Mouse (Mus musculus): ENCODE measurements at regions not wholly inside any gene's neighbourhood (a gene's known extent, or its start where the extent isn't known, plus 50 kb on each side); places are given as distances from the start of the nearest gene placed in this dataset.

DNA sequence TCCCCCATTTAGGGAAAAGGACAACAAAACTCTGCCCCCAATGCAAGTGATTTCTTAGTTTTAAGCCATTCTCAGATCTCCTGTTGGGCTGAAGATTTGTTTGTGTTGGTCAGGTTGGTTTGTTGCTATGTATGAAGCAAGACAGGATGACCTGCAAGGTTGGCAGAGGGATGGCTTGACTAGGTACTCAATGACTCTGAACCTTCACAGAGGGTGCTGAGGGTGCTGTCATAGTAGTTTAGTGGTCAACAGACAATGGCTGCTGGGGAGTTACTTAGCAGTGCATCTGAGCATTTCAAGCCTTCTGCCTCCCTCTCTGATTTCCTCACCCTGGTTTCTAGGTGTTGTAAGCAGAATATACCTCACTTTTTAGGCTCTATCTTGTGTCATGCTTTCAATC is 114.7 kb upstream of the Jag1 start:
- Histone ChIP-seq H3K9ac (no peak overlapping the region), H3K4me2 (replicated peaks) (no peak overlapping the region), H3K9me3 (replicated peaks) (no peaks in the 10 kb centered on the region), H3K27me3 (no peaks in the 10 kb centered on the region), H3K4me3 (no peak overlapping the region), H3K27ac (no peak overlapping the region), H3K4me1 (peaks cover 8% of the 10 kb centered on the region), H3K36me3 (no peaks in the 10 kb centered on the region)
- no peak for ATAC-seq (ENCODE audit: low FRiP score)

DNA sequence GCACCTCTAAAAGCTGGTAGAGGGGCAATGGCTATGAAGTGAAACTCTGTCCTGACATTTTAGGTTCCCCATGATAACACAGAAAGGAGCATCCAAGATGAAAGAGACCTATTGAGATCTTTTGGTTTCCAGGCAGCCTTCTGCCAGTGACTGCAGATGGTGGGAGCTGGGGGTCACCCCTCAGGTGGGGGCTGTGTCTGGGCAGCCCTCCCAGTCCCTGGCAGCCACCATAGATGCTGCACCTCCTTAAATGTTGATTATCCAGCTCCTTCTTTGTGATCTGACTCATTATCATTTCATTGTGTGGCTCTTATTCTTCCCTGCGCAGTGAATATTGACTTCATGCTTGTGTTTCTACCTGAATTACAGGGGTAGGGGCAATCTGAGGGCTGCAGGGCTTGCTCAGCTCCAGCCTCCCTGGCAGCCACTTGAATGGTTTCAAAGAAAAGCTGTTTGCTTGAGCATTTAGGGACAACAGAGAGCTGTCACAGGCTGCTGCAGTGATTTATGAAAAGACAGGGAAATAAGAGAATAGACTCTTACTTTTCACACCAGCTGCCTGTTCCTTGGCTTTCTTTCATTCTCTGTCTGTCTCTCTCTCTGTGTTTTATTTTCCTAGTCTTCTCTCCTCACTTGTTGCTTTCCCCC is 113.1 kb upstream of the Jag1 start:
- ATAC-seq (ENCODE audit: low FRiP score), result peak; percentile 86
- no peak overlapping the region for H3K4me2 ChIP-seq (replicated peaks)
- H3K4me3 ChIP-seq, result no peak overlapping the region
- no peak overlapping the region for H3K9ac ChIP-seq
- no peaks in the 10 kb centered on the region for H3K9me3 ChIP-seq (replicated peaks)
- H3K27ac ChIP-seq, result peak overlapping the region; percentile 37; the same call in 1 of the 2 replicates
- 19% methylated on average over 1 of the region's 1 CpGs for WGBS
- peaks cover 8% of the 10 kb centered on the region for H3K4me1 ChIP-seq
- no peaks in the 10 kb centered on the region for H3K27me3 ChIP-seq
- no peaks in the 10 kb centered on the region for H3K36me3 ChIP-seq

DNA sequence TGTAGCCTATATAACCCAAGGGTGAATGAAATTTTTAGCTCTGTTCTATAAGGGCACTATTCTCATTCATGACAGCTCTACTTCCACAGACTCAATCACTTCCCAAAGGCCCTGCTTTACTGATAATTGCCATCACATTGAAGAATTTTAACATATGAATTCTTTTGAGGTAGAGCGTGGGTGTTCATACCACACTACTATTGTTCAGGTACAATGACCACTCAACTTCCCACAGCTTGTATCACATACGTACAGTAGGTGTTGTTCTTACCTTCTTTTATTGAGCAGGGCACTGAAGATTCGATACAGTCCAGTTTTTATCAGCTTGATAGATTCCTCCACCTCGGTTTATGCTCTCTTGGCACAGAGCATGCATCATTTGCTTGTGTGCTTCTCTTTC is 111.1 kb upstream of the Jag1 start:
- 78% methylated on average over 4 of the region's 4 CpGs for WGBS
- Histone ChIP-seq H3K36me3 (no peaks in the 10 kb centered on the region), H3K4me2 (replicated peaks) (no peak overlapping the region), H3K9ac (no peak overlapping the region), H3K27ac (no peak overlapping the region), H3K4me1 (peaks cover 8% of the 10 kb centered on the region), H3K27me3 (no peaks in the 10 kb centered on the region), H3K9me3 (replicated peaks) (no peaks in the 10 kb centered on the region), H3K4me3 (no peak overlapping the region)
- ATAC-seq (ENCODE audit: low FRiP score), result no peak

DNA sequence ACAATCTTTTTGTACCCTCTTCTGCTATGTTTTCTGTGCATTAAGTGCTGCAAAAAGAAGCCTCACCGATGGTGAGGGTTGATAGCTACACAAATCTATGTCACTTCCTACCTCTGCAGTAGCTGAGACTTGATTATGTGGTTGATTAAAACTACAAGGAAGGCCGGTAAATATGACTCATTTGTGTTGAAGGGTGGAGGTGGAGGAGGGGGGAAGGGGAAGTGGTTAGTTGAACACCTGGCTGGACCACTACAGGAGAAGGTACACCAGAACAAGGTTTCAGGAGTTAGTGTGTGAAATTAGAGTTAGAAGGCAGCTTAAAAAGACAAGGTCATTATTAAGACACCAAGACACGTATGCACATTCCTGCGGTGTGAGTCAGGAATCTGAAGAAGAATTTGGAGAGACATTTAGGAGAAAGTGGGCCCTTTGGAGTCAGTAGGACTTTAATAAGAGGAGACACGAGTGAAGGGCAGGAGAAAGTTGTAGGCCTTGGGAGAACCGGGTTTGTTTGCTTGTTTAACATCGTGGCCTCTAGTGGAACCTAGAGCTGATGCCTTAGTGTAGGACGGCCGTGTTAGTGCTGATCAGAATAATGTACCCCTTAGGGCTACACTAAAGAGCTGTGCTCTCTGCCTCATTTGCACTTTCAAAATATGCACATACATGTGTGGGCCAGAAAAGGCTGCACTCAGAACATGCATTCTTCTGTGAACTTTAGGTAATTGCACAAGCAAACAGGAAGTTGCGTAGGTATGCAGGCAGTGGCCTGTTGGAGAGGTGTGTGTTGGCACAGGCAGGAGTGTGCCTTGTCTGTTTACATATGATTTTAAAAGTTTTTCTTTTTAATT is 108.5 kb upstream of the Jag1 start:
- H3K4me3 ChIP-seq, result no peak overlapping the region
- peaks cover 6% of the 10 kb centered on the region for H3K4me1 ChIP-seq
- H3K27me3 ChIP-seq, result no peaks in the 10 kb centered on the region
- no peak for ATAC-seq (ENCODE audit: low FRiP score)
- H3K9me3 ChIP-seq (replicated peaks), result no peaks in the 10 kb centered on the region
- no peak overlapping the region for H3K4me2 ChIP-seq (replicated peaks)
- H3K36me3 ChIP-seq, result no peaks in the 10 kb centered on the region
- H3K9ac ChIP-seq, result no peak overlapping the region
- H3K27ac ChIP-seq, result no peak overlapping the region
- 86% methylated on average over 10 of the region's 10 CpGs for WGBS

DNA sequence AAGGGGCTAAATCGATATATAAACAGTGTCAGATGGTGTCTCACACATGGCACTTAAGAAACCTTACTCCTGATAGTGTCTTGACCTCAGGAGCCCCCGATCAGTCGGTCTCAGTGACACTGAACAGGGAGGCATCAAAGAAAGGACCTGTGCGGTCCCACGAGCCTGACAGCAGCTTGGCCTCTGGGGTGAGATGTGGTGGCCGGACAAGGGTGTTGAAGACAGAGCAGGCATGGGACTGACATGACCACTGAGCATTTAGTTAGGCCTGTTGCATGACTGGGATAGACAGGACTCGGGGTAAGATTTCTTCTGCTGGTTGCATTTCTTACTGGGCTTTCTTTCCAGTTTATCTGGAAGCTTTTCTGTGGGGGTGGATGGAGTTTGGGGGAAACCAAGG is 99.3 kb upstream of the Jag1 start:
- no peaks in the 10 kb centered on the region for H3K36me3 ChIP-seq
- no peaks in the 10 kb centered on the region for H3K27me3 ChIP-seq
- no peak overlapping the region for H3K27ac ChIP-seq
- no peak overlapping the region for H3K4me2 ChIP-seq (replicated peaks)
- H3K9me3 ChIP-seq (replicated peaks), result no peaks in the 10 kb centered on the region
- WGBS, result 58% methylated on average over 7 of the region's 7 CpGs
- H3K4me3 ChIP-seq, result no peak overlapping the region
- no peak for ATAC-seq (ENCODE audit: low FRiP score)
- H3K9ac ChIP-seq, result no peak overlapping the region
- H3K4me1 ChIP-seq, result no peaks in the 10 kb centered on the region

DNA sequence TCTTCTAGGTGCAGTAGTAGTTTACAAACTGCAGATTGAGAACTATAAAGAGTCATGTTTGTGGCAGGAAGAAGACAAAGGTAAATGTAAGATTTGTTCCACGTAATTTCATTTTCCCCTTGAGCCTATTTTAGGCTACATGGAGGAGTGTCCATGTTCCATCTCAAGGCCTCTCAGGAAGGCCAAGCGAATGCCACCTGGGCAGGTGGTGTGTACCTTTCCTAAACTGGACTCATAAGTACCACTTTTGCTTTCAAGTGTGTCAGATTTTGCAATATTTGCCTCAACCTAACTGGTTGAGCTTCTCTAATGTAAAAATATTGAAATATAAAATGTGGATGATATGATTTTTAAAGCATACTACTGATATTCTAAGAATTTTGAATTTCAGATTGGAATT is 91.4 kb upstream of the Jag1 start:
- H3K36me3 ChIP-seq, result no peaks in the 10 kb centered on the region
- H3K9ac ChIP-seq, result no peak overlapping the region
- no peak for ATAC-seq (ENCODE audit: low FRiP score)
- H3K4me3 ChIP-seq, result no peak overlapping the region
- no peaks in the 10 kb centered on the region for H3K27me3 ChIP-seq
- WGBS, result 92% methylated on average over 2 of the region's 2 CpGs
- no peak overlapping the region for H3K4me2 ChIP-seq (replicated peaks)
- H3K9me3 ChIP-seq (replicated peaks), result no peaks in the 10 kb centered on the region
- no peaks in the 10 kb centered on the region for H3K4me1 ChIP-seq
- H3K27ac ChIP-seq, result no peak overlapping the region

DNA sequence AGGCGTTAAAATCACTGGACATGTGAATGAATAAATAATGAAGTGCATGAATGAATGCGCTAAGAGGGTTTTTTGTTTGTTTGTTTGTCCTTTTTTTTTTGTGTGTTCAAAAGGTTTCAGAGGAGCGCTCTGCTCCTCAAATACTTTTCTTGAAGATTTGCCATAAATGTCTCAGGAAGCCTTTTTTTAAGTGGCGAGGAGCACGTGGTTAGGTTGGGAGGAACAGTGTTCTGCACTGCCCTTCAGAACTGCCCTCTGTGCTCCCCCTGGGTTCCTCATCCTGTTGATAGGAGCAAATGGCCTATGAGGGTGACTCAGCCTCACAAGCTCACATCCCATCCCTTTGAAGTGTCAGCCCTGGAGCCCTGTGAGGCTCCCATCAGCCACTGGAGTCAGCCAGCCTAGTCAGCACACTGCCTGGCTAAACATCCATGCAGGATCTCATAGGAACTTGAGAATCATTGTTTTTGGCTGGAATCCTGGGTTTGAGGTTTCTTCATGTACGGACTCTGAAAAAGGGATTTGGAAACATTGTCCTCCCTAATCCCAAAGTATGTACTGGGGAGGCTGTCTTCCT is 87.9 kb upstream of the Jag1 start:
- Histone ChIP-seq H3K27ac (no peak overlapping the region), H3K36me3 (no peaks in the 10 kb centered on the region), H3K4me3 (no peak overlapping the region), H3K4me2 (replicated peaks) (no peak overlapping the region), H3K27me3 (no peaks in the 10 kb centered on the region; the same call in 1 of the 2 replicates), H3K9ac (no peak overlapping the region), H3K9me3 (replicated peaks) (no peaks in the 10 kb centered on the region), H3K4me1 (no peaks in the 10 kb centered on the region)
- ATAC-seq (ENCODE audit: low FRiP score), result no peak
- 77% methylated on average over 6 of the region's 6 CpGs for WGBS

DNA sequence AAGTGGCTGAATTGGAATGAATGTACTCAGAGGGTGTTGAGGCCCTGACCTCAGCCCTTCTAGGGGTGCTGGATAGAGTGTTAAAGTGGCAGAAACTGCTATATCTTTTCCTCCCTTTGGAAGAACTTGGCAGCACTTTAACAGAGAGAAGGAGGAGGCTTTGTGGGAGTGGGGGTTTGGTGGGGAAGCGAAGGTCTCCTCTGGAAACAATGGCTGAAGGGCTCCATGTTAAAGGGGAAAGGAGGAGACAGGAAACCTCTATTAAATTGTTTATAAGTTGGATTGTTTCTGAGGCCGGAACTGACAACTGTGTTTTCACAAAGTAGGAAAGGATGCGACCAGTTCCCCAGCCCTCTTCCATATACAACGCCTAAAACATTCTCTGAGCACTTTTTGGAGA is 83.7 kb upstream of the Jag1 start:
- Histone ChIP-seq H3K4me1 (no peaks in the 10 kb centered on the region), H3K4me3 (no peak overlapping the region), H3K27me3 (no peaks in the 10 kb centered on the region; the same call in 1 of the 2 replicates), H3K27ac (no peak overlapping the region), H3K9ac (no peak overlapping the region), H3K36me3 (no peaks in the 10 kb centered on the region), H3K9me3 (replicated peaks) (no peaks in the 10 kb centered on the region), H3K4me2 (replicated peaks) (no peak overlapping the region)
- ATAC-seq (ENCODE audit: low FRiP score), result no peak
- WGBS, result 91% methylated on average over 4 of the region's 4 CpGs

DNA sequence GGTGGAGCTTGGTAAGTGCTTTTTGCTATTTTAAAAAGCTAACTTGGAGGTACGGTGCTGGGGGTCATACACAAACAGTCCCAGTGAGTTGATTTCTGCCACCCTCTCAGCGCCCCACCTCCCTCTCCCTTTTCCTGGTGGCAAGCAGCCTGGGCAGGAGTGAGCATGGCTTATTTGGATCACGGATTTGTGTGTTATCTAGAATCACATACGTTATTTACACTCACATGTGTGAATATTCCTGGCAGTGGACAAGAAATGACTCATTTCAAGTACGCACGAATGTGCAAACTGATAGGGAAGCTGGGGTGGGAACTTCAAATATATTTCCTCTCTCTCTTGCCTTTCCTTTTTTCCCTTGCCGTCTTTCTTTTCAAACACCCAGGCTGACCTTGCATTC is 75.7 kb upstream of the Jag1 start:
- no peaks in the 10 kb centered on the region for H3K9me3 ChIP-seq (replicated peaks)
- no peak overlapping the region for H3K4me3 ChIP-seq
- no peaks in the 10 kb centered on the region for H3K27me3 ChIP-seq
- no peaks in the 10 kb centered on the region for H3K36me3 ChIP-seq
- no peak overlapping the region for H3K9ac ChIP-seq
- 84% methylated on average over 7 of the region's 7 CpGs for WGBS
- H3K4me1 ChIP-seq, result no peaks in the 10 kb centered on the region
- ATAC-seq (ENCODE audit: low FRiP score), result no peak
- H3K27ac ChIP-seq, result no peak overlapping the region
- no peak overlapping the region for H3K4me2 ChIP-seq (replicated peaks)

DNA sequence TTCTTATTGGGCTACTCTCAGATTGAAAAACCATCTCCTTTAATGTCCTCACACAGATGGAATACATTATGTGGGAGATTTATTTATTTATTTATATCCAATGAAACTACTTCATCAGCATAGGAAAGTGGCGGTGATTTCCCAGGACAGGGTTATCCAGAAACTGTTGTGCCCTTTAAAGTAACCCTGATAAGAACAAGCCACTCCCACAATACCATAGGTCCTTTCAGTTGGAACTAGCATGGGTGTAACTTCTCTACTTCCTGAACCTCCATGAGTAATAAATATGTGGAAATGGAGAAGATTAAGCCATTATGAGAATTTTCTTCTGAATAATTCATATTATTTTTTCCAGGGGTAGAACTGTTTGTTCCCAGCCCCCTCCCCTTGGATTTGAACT is 52.7 kb upstream of the Jag1 start:
- Histone ChIP-seq H3K36me3 (no peaks in the 10 kb centered on the region), H3K4me3 (no peak overlapping the region), H3K27ac (no peak overlapping the region), H3K4me1 (no peaks in the 10 kb centered on the region; the same call in 1 of the 2 replicates), H3K27me3 (no peaks in the 10 kb centered on the region), H3K9me3 (replicated peaks) (no peaks in the 10 kb centered on the region), H3K9ac (no peak overlapping the region), H3K4me2 (replicated peaks) (no peak overlapping the region)
- ATAC-seq (ENCODE audit: low FRiP score), result no peak
- WGBS, result 81% methylated on average over 1 of the region's 1 CpGs

DNA sequence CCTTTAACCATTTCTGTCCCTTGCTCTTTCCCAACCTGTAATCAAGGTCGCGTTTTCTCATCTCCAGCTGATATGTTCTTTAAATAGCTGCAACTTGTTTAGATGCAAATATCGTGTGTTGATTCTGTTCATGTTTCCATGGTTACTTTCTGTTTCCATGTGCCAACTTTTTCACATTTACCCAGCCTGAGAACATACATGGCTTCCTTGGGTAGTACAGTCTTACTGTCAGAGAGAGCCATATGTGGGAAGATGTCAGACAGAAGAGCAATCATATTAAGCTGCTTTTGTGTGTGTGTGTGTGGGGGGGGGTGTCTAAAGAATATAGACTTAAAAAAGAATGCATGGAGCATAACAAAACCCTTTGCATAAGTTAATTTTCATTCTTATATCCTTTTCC is 52.2 kb upstream of the Jag1 start:
- WGBS, result 91% methylated on average over 3 of the region's 3 CpGs
- H3K4me1 ChIP-seq, result no peaks in the 10 kb centered on the region; the same call in 1 of the 2 replicates
- no peak overlapping the region for H3K4me3 ChIP-seq
- H3K27me3 ChIP-seq, result no peaks in the 10 kb centered on the region
- H3K27ac ChIP-seq, result no peak overlapping the region
- H3K9ac ChIP-seq, result no peak overlapping the region
- H3K36me3 ChIP-seq, result no peaks in the 10 kb centered on the region
- no peak for ATAC-seq (ENCODE audit: low FRiP score)
- H3K9me3 ChIP-seq (replicated peaks), result no peaks in the 10 kb centered on the region
- H3K4me2 ChIP-seq (replicated peaks), result no peak overlapping the region
